Mouse (Mus musculus) CH12.LX (cell line): ENCODE measurements at regions not wholly inside any gene's neighbourhood (a gene's known extent, or its start where the extent isn't known, plus 50 kb on each side); places are given as distances from the start of the nearest gene placed in this dataset.

Experiments
- DNase-seq: peaks from one replicate; pipeline ENCODE4 v3.0.0-alpha.2; 2013; ENCODE audit errors: extremely low read depth
- H3K27ac ChIP-seq: 2 replicates; pipeline ENCODE4 v1.5.1; 2012; ENCODE audit warnings: low read depth, mild to moderate bottlenecking, control low read depth, moderate library complexity; ENCODE audit not compliant: insufficient read depth
- H3K27me3 ChIP-seq: replicated peaks from 2 replicates; pipeline ENCODE3; 2012; ENCODE audit warnings: inconsistent platforms
- H3K36me3 ChIP-seq, 2 experiments: replicated peaks in 1 of 2; 2 replicates each; pipeline versions ENCODE3 to v1.6.1; 2012; ENCODE audit warnings: inconsistent platforms in 1 of 2, low read length in 1 of 2, mild to moderate bottlenecking in 1 of 2, mixed read lengths in 1 of 2, moderate library complexity in 1 of 2; ENCODE audit not compliant: control insufficient read depth in 1 of 2, insufficient read depth in 1 of 2
- H3K4me1 ChIP-seq, 2 experiments: 2 replicates each; pipeline ENCODE4 v1.6.1; 2012; ENCODE audit warnings: inconsistent platforms in 1 of 2, moderate library complexity in 1 of 2; ENCODE audit not compliant: insufficient read depth in 2 of 2, control insufficient read depth in 1 of 2
- H3K4me2 ChIP-seq: 2 replicates; pipeline ENCODE4 v1.6.1; 2012; ENCODE audit warnings: low read depth, mild to moderate bottlenecking, control low read depth; ENCODE audit not compliant: poor library complexity, insufficient read depth, severe bottlenecking
- H3K4me3 ChIP-seq, 3 experiments: fragments of 150-350 bp in 1 of 3; sonication (generic) in 1 of 3; replicated peaks in 1 of 3; 2 replicates each; pipeline versions ENCODE3 to v1.5.1; 2011 to 2012; ENCODE audit warnings: low read depth in 2 of 3, low read length in 2 of 3, mild to moderate bottlenecking in 2 of 3, moderate library complexity in 2 of 3, control low read depth in 1 of 3, improper control_type of control experiment in 1 of 3, inconsistent platforms in 1 of 3, mixed read lengths in 1 of 3; ENCODE audit not compliant: poor library complexity in 1 of 3
- H3K79me2 ChIP-seq: replicated peaks from 2 replicates; pipeline ENCODE4 v1.6.1; 2012; ENCODE audit warnings: mild to moderate bottlenecking, moderate library complexity; ENCODE audit not compliant: control insufficient read depth, poor library complexity, insufficient read depth, severe bottlenecking; ENCODE audit errors: extremely low read depth
- H3K9ac ChIP-seq: 2 replicates; pipeline ENCODE4 v1.6.1; 2012; ENCODE audit warnings: low read depth, mild to moderate bottlenecking, control low read depth, moderate library complexity; ENCODE audit not compliant: insufficient read depth
- H3K9me3 ChIP-seq: replicated peaks from 2 replicates; pipeline ENCODE3; 2012; ENCODE audit warnings: low read length, inconsistent platforms, mixed read lengths
- BHLHE40 ChIP-seq: IDR thresholded peaks from 2 replicates; pipeline ENCODE4 v1.6.1; 2011; ENCODE audit warnings: mild to moderate bottlenecking, low read depth, low read length, improper control_type of control experiment
- CHD1 ChIP-seq: IDR thresholded peaks from 2 replicates; pipeline ENCODE4 v1.6.1; 2012; ENCODE audit warnings: low read depth, low read length, improper control_type of control experiment, inconsistent platforms
- CHD2 ChIP-seq: IDR thresholded peaks from 2 replicates; pipeline ENCODE4 v1.6.1; 2011; ENCODE audit warnings: low read length, improper control_type of control experiment
- E2F4 ChIP-seq: IDR thresholded peaks from 2 replicates; pipeline ENCODE4 v1.6.1; 2011; ENCODE audit warnings: low read depth, low read length, improper control_type of control experiment; ENCODE audit not compliant: insufficient replicate concordance
- ETS1 ChIP-seq: conservative IDR thresholded peaks from 2 replicates; pipeline ENCODE4 v1.6.1; 2012; ENCODE audit warnings: low read depth, mild to moderate bottlenecking, inconsistent platforms, low read length, improper control_type of control experiment, moderate library complexity
- GABPA ChIP-seq: IDR thresholded peaks from 2 replicates; pipeline ENCODE4 v1.6.1; 2012; ENCODE audit warnings: low read depth, low read length, improper control_type of control experiment, inconsistent platforms; ENCODE audit not compliant: insufficient replicate concordance
- JUN ChIP-seq: IDR thresholded peaks from 2 replicates; pipeline ENCODE4 v1.6.1; 2011; ENCODE audit warnings: low read depth, mild to moderate bottlenecking, low read length, improper control_type of control experiment, moderate library complexity; ENCODE audit not compliant: insufficient read depth
- JUND ChIP-seq: conservative IDR thresholded peaks from 2 replicates; pipeline ENCODE4 v1.6.1; 2011; ENCODE audit warnings: low read depth, low read length, improper control_type of control experiment
- MAX ChIP-seq: IDR thresholded peaks from 2 replicates; pipeline ENCODE4 v1.6.1; 2011; ENCODE audit warnings: low read length, improper control_type of control experiment
- MYC ChIP-seq: IDR thresholded peaks from 2 replicates; pipeline ENCODE4 v1.6.1; 2011; ENCODE audit warnings: low read depth, mild to moderate bottlenecking, improper control_type of control experiment, low read length
- POLR2A ChIP-seq: IDR thresholded peaks from 2 replicates; pipeline ENCODE4 v1.6.1; 2011; ENCODE audit warnings: low read depth, mild to moderate bottlenecking, improper control_type of control experiment, low read length
- SMC3 ChIP-seq: IDR thresholded peaks from 2 replicates; pipeline ENCODE4 v1.6.1; 2011; ENCODE audit warnings: low read depth, low read length, improper control_type of control experiment
- TCF12 ChIP-seq: IDR thresholded peaks from 2 replicates; pipeline ENCODE4 v1.6.1; 2014; ENCODE audit warnings: low read depth, mild to moderate bottlenecking, inconsistent platforms, low read length, improper control_type of control experiment
- ZMIZ1 ChIP-seq: IDR thresholded peaks from 2 replicates; pipeline ENCODE4 v1.6.1; 2012; ENCODE audit warnings: low read depth, mild to moderate bottlenecking, inconsistent platforms, low read length, improper control_type of control experiment
- dilution Hi-C: fragments of 300-500 bp; cut with MboI; formaldehyde crosslinking; loops from 2 replicates; pipeline ENCODE4 v1.14.3; 2020; ENCODE audit warnings: low sequenced_read_pairs; ENCODE audit not compliant: extremely low pct_unique_long_range_greater_than_20kb, extremely low pct_ligation_motif_present
- in situ Hi-C: fragments of 300-500 bp; cut with MboI; formaldehyde crosslinking; loops from 3 replicates; pipeline ENCODE4 v1.14.3; 2019; ENCODE audit warnings: low sequenced_read_pairs, low pct_ligation_motif_present, low pct_unique_long_range_greater_than_20kb, mixed read lengths

- no peaks in the 10 kb centered on the region for H3K9me3 ChIP-seq
- no peak for DNase-seq
- in situ Hi-C loops (no loop called here), dilution Hi-C loops (no loop called here)
- no peak overlapping the region for H3K4me3 ChIP-seq
- no peak overlapping the region for H3K4me2 ChIP-seq
- no peaks in the 10 kb centered on the region for H3K4me1 ChIP-seq
- H3K9ac ChIP-seq, result no peak overlapping the region
- TF ChIP-seq JUND, result no peak
- no peak for TF ChIP-seq POLR2A
- TF ChIP-seq CHD2, result no peak
- no peak for TF ChIP-seq MYC
- TF ChIP-seq SMC3, result no peak
- no peak for TF ChIP-seq E2F4
- no peak for TF ChIP-seq ETS1
- no peak for TF ChIP-seq TCF12
- no peak for TF ChIP-seq ZMIZ1
- no peak for TF ChIP-seq MAX
- TF ChIP-seq GABPA, result no peak
- no peak for TF ChIP-seq CHD1
- TF ChIP-seq JUN, result no peak
- TF ChIP-seq BHLHE40, result no peak
- H3K36me3 ChIP-seq, result no peaks in the 10 kb centered on the region
- H3K27me3 ChIP-seq, result no peaks in the 10 kb centered on the region
- H3K27ac ChIP-seq, result no peak overlapping the region
- no peaks in the 10 kb centered on the region for H3K79me2 ChIP-seq
Measured at GRCm38 (mm10) chr4:17360796-17361195, 2244.5 kb upstream of the Gm12353 start.
